Mouse (Mus musculus) liver, embryonic 11.5 days (tissue): ENCODE measurements around the gene Shisa5. TPM values are rescaled to one million over a fixed set of nuclear protein-coding genes. Genes with fewer than 3 reads are reported as not detected.
A peak's percentile ranks its signal among the peaks of the same experiment; 100 is the strongest.

ENCODE experiments used
- ATAC-seq: fragments of 200-750 bp; cut with Nextera tagmentation; replicated peaks from 2 replicates; pipeline ENCODE4 v1.8.0; 2017; ENCODE audit warnings: moderate number of reproducible peaks, mild to moderate bottlenecking, moderate TSS enrichment, moderate library complexity; ENCODE audit not compliant: low FRiP score
- DNase-seq: peaks from one replicate; pipeline ENCODE4 v3.0.0-alpha.2; 2017; ENCODE audit warnings: low spot score
- H3K27ac ChIP-seq: fragments of 300-500 bp; sonication (generic); 2 replicates; pipeline ENCODE4 v1.5.1; 2014; ENCODE audit warnings: mild to moderate bottlenecking, low read depth, low read length, control low read depth
- H3K27me3 ChIP-seq: fragments of 300-500 bp; sonication (generic); replicated peaks from 2 replicates; pipeline ENCODE4 v1.6.1; 2014; ENCODE audit warnings: low read length, mixed read lengths; ENCODE audit not compliant: control insufficient read depth, insufficient read depth
- H3K36me3 ChIP-seq: fragments of 300-500 bp; sonication (generic); 2 replicates; pipeline ENCODE4 v1.6.1; 2014; ENCODE audit warnings: mild to moderate bottlenecking, low read length, moderate library complexity, mixed read lengths; ENCODE audit not compliant: control insufficient read depth, insufficient read depth
- H3K4me1 ChIP-seq: fragments of 300-500 bp; sonication (generic); replicated peaks from 2 replicates; pipeline ENCODE4 v1.6.1; 2014; ENCODE audit warnings: low read length, mixed read lengths; ENCODE audit not compliant: control insufficient read depth, insufficient read depth
- H3K4me2 ChIP-seq: fragments of 300-500 bp; sonication (generic); 2 replicates; pipeline ENCODE4 v1.6.1; 2014; ENCODE audit warnings: mild to moderate bottlenecking, control low read depth, moderate library complexity
- H3K4me3 ChIP-seq: fragments of 300-500 bp; sonication (generic); 2 replicates; pipeline ENCODE4 v1.5.1; 2014; ENCODE audit warnings: low read depth, low read length, control low read depth
- H3K9ac ChIP-seq: fragments of 300-500 bp; sonication (generic); 2 replicates; pipeline ENCODE4 v1.6.1; 2014; ENCODE audit warnings: low read depth, low read length, control low read depth
- H3K9me3 ChIP-seq: fragments of 300-500 bp; sonication (generic); 2 replicates; pipeline ENCODE4 v1.6.1; 2016; ENCODE audit warnings: low read length, inconsistent platforms, mixed read lengths; ENCODE audit not compliant: control insufficient read depth
- WGBS: fragments of 180-500 bp; shearing (Covaris S2); extraction: QIAGEN DNeasy Blood & Tissue Kit; methylation state at CpG from one replicate; pipeline ENCODE4 v1.1.7; 2014; 5-methylcytosine and 5-hydroxymethylcytosine counted together
- polyA plus RNA-seq: library from polyadenylated mRNA; unstranded; fragments of >200 nt; fragmentation: Nextera tagmentation; extraction: Ambion mirVana; gene quantifications from 2 replicates; pipeline ENCODE4 v1.2.1, GENCODE M21; 2014

Gene Shisa5
- polyA plus RNA-seq, 1 experiment from 2014 or later, result 33.7 TPM

GRCm38 (mm10) chr9:109087987-109088386 is 49.6 kb downstream of the Shisa5 start:
- H3K4me2 ChIP-seq, result no peak overlapping the region
- 32% methylated on average over 5 of the region's 5 CpGs for WGBS
- H3K27ac ChIP-seq, result no peak overlapping the region
- peaks cover 5% of the 10 kb centered on the region; the same call in 1 of the 2 replicates for H3K36me3 ChIP-seq
- H3K9ac ChIP-seq, result no peak overlapping the region
- no peaks in the 10 kb centered on the region for H3K27me3 ChIP-seq
- ATAC-seq (no peak), DNase-seq (no peak)
- H3K9me3 ChIP-seq, result no peaks in the 10 kb centered on the region
- peaks cover 6% of the 10 kb centered on the region for H3K4me1 ChIP-seq
- no peak overlapping the region for H3K4me3 ChIP-seq

- Histone ChIP-seq H3K9me3 (no peaks in the 10 kb centered on the region), H3K4me2 (no peak overlapping the region), H3K27me3 (peaks cover 14% of the 10 kb centered on the region), H3K4me1 (peaks cover 7% of the 10 kb centered on the region), H3K4me3 (no peak overlapping the region), H3K27ac (no peak overlapping the region), H3K36me3 (peaks cover 5% of the 10 kb centered on the region; the same call in 1 of the 2 replicates), H3K9ac (no peak overlapping the region)
- DNase-seq (no peak), ATAC-seq (no peak)
- 80% methylated on average over 15 of the region's 15 CpGs for WGBS
Observed at GRCm38 (mm10) chr9:109090446-109090845, 52.1 kb downstream of the Shisa5 start.

GRCm38 (mm10) chr9:109091802-109092201 is 53.4 kb downstream of the Shisa5 start:
- Histone ChIP-seq H3K27me3 (peaks cover 27% of the 10 kb centered on the region), H3K4me3 (no peak overlapping the region), H3K36me3 (peaks cover 5% of the 10 kb centered on the region; the same call in 1 of the 2 replicates), H3K4me2 (no peak overlapping the region), H3K27ac (no peak overlapping the region; the same call in 1 of the 2 replicates), H3K9me3 (no peaks in the 10 kb centered on the region), H3K9ac (no peak overlapping the region), H3K4me1 (peaks cover 7% of the 10 kb centered on the region)
- WGBS, result 92% methylated on average over 8 of the region's 8 CpGs
- no peak for ATAC-seq
- no peak for DNase-seq

GRCm38 (mm10) chr9:109092799-109093198 is 54.4 kb downstream of the Shisa5 start:
- Histone ChIP-seq H3K27me3 (peaks cover 35% of the 10 kb centered on the region), H3K9me3 (no peaks in the 10 kb centered on the region), H3K4me2 (no peak overlapping the region), H3K4me1 (peaks cover 13% of the 10 kb centered on the region), H3K9ac (no peak overlapping the region), H3K27ac (no peak overlapping the region), H3K36me3 (peaks cover 5% of the 10 kb centered on the region; the same call in 1 of the 2 replicates), H3K4me3 (no peak overlapping the region)
- 67% methylated on average over 6 of the region's 6 CpGs for WGBS
- ATAC-seq (peak; percentile 13; the same call in 1 of the 2 replicates), DNase-seq (no peak)

- peak overlapping the region; percentile 61 for H3K4me3 ChIP-seq
- DNase-seq, result no peak
- peaks cover 5% of the 10 kb centered on the region; the same call in 1 of the 2 replicates for H3K36me3 ChIP-seq
- H3K27me3 ChIP-seq, result peaks cover 35% of the 10 kb centered on the region
- H3K4me1 ChIP-seq, result peaks cover 21% of the 10 kb centered on the region
- peak overlapping the region; percentile 65 for H3K4me2 ChIP-seq
- H3K9me3 ChIP-seq, result no peaks in the 10 kb centered on the region
- ATAC-seq, result no peak
- H3K9ac ChIP-seq, result peak overlapping the region; percentile 69; the same call in 1 of the 2 replicates
- peak overlapping the region; percentile 77 for H3K27ac ChIP-seq
- WGBS, result 31% methylated on average over 11 of the region's 11 CpGs
Observed at GRCm38 (mm10) chr9:109093786-109094552, 55.6 kb downstream of the Shisa5 start.

- H3K4me3 ChIP-seq, result peak overlapping the region; percentile 61
- WGBS, result 7% methylated on average over 21 of the region's 21 CpGs
- peak; percentile 24 for ATAC-seq
- peaks cover 35% of the 10 kb centered on the region for H3K27me3 ChIP-seq
- H3K9ac ChIP-seq, result peak overlapping the region; percentile 69
- peak; percentile 64 for DNase-seq
- peaks cover 2% of the 10 kb centered on the region; the same call in 1 of the 2 replicates for H3K36me3 ChIP-seq
- H3K27ac ChIP-seq, result peak overlapping the region; percentile 91
- peaks cover 21% of the 10 kb centered on the region for H3K4me1 ChIP-seq
- peak overlapping the region; percentile 65 for H3K4me2 ChIP-seq
- H3K9me3 ChIP-seq, result no peaks in the 10 kb centered on the region
Observed at GRCm38 (mm10) chr9:109094553-109095136, 56.3 kb downstream of the Shisa5 start.

GRCm38 (mm10) chr9:109095137-109095982 is 57.0 kb downstream of the Shisa5 start, which contains the start of gene Plxnb1:
Plxnb1 (plus strand) TSS chr9:109095389.
- H3K4me1 ChIP-seq, result peaks cover 21% of the 10 kb centered on the region
- H3K36me3 ChIP-seq, result peaks cover 2% of the 10 kb centered on the region; the same call in 1 of the 2 replicates
- peaks cover 35% of the 10 kb centered on the region for H3K27me3 ChIP-seq
- peak; percentile 24 for ATAC-seq
- no peaks in the 10 kb centered on the region for H3K9me3 ChIP-seq
- WGBS, result under 1% methylated on average over 99 of the region's 102 CpGs
- peak within 1 kb of the TSS; percentile 91 for H3K27ac ChIP-seq
- peak within 1 kb of the TSS; percentile 69 for H3K9ac ChIP-seq
- DNase-seq, result peak; percentile 76
- peak within 1 kb of the TSS; percentile 61 for H3K4me3 ChIP-seq
- H3K4me2 ChIP-seq, result peak within 1 kb of the TSS; percentile 65

GRCm38 (mm10) chr9:109096251-109096661 is 57.9 kb downstream of the Shisa5 start:
- Histone ChIP-seq H3K4me1 (peaks cover 21% of the 10 kb centered on the region), H3K36me3 (peaks cover 2% of the 10 kb centered on the region; the same call in 1 of the 2 replicates), H3K4me3 (peak overlapping the region; percentile 61), H3K27me3 (peaks cover 35% of the 10 kb centered on the region), H3K27ac (peak overlapping the region; percentile 91), H3K4me2 (peak overlapping the region; percentile 65), H3K9ac (peak overlapping the region; percentile 69), H3K9me3 (no peaks in the 10 kb centered on the region)
- WGBS, result 47% methylated on average over 9 of the region's 9 CpGs
- DNase-seq, result no peak
- ATAC-seq, result no peak
